Mouse (Mus musculus): ENCODE results near the gene Prrx1. TPM values are rescaled to one million over a fixed set of nuclear protein-coding genes. Genes with fewer than 3 reads are reported as not detected.
A peak's percentile ranks its signal among the peaks of the same experiment; 100 is the strongest.

The Prrx1 gene
- total RNA-seq (2014; rRNA removed; ENCODE audit: low replicate concordance) (7.1 and 10.3 TPM in 2 replicates), polyA plus RNA-seq (2015; fragmentation: Nextera tagmentation; extraction: Ambion mirVana) (10.5 and 10.9 TPM in 2 replicates)

GRCm38 (mm10) chr1:163313101-163313773, at the start of gene Prrx1:
Gene Prrx1 (minus strand): TSS chr1:163313710.
- no peaks in the 10 kb centered on the region for H3K9me3 ChIP-seq (replicated peaks; ENCODE audit: control insufficient read depth, low read length)
- peaks cover 15% of the 10 kb centered on the region; the same call in 1 of the 2 replicates for H3K4me1 ChIP-seq (ENCODE audit: control insufficient read depth, insufficient read depth)
- peaks cover 47% of the 10 kb centered on the region for H3K27me3 ChIP-seq (ENCODE audit: control insufficient read depth, insufficient read depth, low read length)
- peak within 1 kb of the TSS; percentile 75 for H3K4me3 ChIP-seq (ENCODE audit: low read depth, low read length)
- H3K27ac ChIP-seq (ENCODE audit: low read depth): peak within 1 kb of the TSS; percentile 73
- 2% methylated on average over 17 of the region's 17 CpGs for WGBS
- H3K36me3 ChIP-seq (replicated peaks; ENCODE audit: control insufficient read depth, insufficient read depth, low read length): no peaks in the 10 kb centered on the region
- TF ChIP-seq CTCF (IDR thresholded peaks at IDR 0.05; ENCODE audit: low read depth): no peak
- TF ChIP-seq EP300 (IDR thresholded peaks at IDR 0.05; ENCODE audit: low read depth): no peak
- DNase-seq (ENCODE audit: low spot score): peak; percentile 36
- peak within 1 kb of the TSS; percentile 94 for H3K4me2 ChIP-seq (ENCODE audit: low read depth, low read length)
- peak within 1 kb of the TSS; percentile 74 for H3K9ac ChIP-seq (replicated peaks; ENCODE audit: low read depth, low read length)
- ATAC-seq (ENCODE audit: insufficient read depth, low read depth): no peak

- 68% methylated on average over 8 of the region's 8 CpGs for WGBS
- no peaks in the 10 kb centered on the region for H3K4me1 ChIP-seq (ENCODE audit: control insufficient read depth, insufficient read depth)
- H3K9ac ChIP-seq (replicated peaks; ENCODE audit: low read depth, low read length): no peak overlapping the region
- H3K4me2 ChIP-seq (ENCODE audit: low read depth, low read length): no peak overlapping the region
- H3K4me3 ChIP-seq (ENCODE audit: low read depth, low read length): no peak overlapping the region
- ATAC-seq (ENCODE audit: insufficient read depth, low read depth): no peak
- H3K27ac ChIP-seq (ENCODE audit: low read depth): peak overlapping the region; percentile 77
- H3K9me3 ChIP-seq (replicated peaks; ENCODE audit: control insufficient read depth, low read length): no peaks in the 10 kb centered on the region
- no peaks in the 10 kb centered on the region for H3K36me3 ChIP-seq (replicated peaks; ENCODE audit: control insufficient read depth, insufficient read depth, low read length)
- H3K27me3 ChIP-seq (ENCODE audit: control insufficient read depth, insufficient read depth, low read length): no peaks in the 10 kb centered on the region
- TF ChIP-seq CTCF (IDR thresholded peaks at IDR 0.05; ENCODE audit: low read depth) (no peak), EP300 (IDR thresholded peaks at IDR 0.05; ENCODE audit: low read depth) (no peak)
- DNase-seq (ENCODE audit: low spot score): peak; percentile 26
Measured at GRCm38 (mm10) chr1:163362202-163362601, 48.7 kb upstream of the Prrx1 start.

GRCm38 (mm10) chr1:163361376-163361775, 47.9 kb upstream of the Prrx1 start:
- Histone ChIP-seq H3K4me1 (ENCODE audit: control insufficient read depth, insufficient read depth) (no peaks in the 10 kb centered on the region), H3K36me3 (replicated peaks; ENCODE audit: control insufficient read depth, insufficient read depth, low read length) (no peaks in the 10 kb centered on the region), H3K9me3 (replicated peaks; ENCODE audit: control insufficient read depth, low read length) (no peaks in the 10 kb centered on the region), H3K4me3 (ENCODE audit: low read depth, low read length) (no peak overlapping the region), H3K27ac (ENCODE audit: low read depth) (peak overlapping the region; percentile 77; the same call in 1 of the 2 replicates), H3K4me2 (ENCODE audit: low read depth, low read length) (no peak overlapping the region), H3K9ac (replicated peaks; ENCODE audit: low read depth, low read length) (no peak overlapping the region), H3K27me3 (ENCODE audit: control insufficient read depth, insufficient read depth, low read length) (no peaks in the 10 kb centered on the region)
- DNase-seq (ENCODE audit: low spot score): peak; percentile 32
- TF ChIP-seq EP300 (IDR thresholded peaks at IDR 0.05; ENCODE audit: low read depth) (no peak), CTCF (IDR thresholded peaks at IDR 0.05; ENCODE audit: low read depth) (no peak)
- ATAC-seq (ENCODE audit: insufficient read depth, low read depth): peak; percentile 47; the same call in 1 of the 2 replicates
- 48% methylated on average over 5 of the region's 5 CpGs for WGBS

- no peaks in the 10 kb centered on the region for H3K36me3 ChIP-seq (replicated peaks; ENCODE audit: control insufficient read depth, insufficient read depth, low read length)
- H3K27me3 ChIP-seq (ENCODE audit: control insufficient read depth, insufficient read depth, low read length): no peaks in the 10 kb centered on the region
- H3K9ac ChIP-seq (replicated peaks; ENCODE audit: low read depth, low read length): no peak overlapping the region
- H3K9me3 ChIP-seq (replicated peaks; ENCODE audit: control insufficient read depth, low read length): no peaks in the 10 kb centered on the region
- H3K4me3 ChIP-seq (ENCODE audit: low read depth, low read length): no peak overlapping the region
- DNase-seq (ENCODE audit: low spot score) (no peak), ATAC-seq (ENCODE audit: insufficient read depth, low read depth) (no peak)
- peak overlapping the region; percentile 12; the same call in 1 of the 2 replicates for H3K4me2 ChIP-seq (ENCODE audit: low read depth, low read length)
- 22% methylated on average over 6 of the region's 6 CpGs for WGBS
- peak overlapping the region; percentile 38; the same call in 1 of the 2 replicates for H3K27ac ChIP-seq (ENCODE audit: low read depth)
- TF ChIP-seq CTCF (IDR thresholded peaks at IDR 0.05; ENCODE audit: low read depth): no peak
- no peak for TF ChIP-seq EP300 (IDR thresholded peaks at IDR 0.05; ENCODE audit: low read depth)
- H3K4me1 ChIP-seq (ENCODE audit: control insufficient read depth, insufficient read depth): no peaks in the 10 kb centered on the region
Measured at GRCm38 (mm10) chr1:163360796-163361195, 47.3 kb upstream of the Prrx1 start.

GRCm38 (mm10) chr1:163359521-163359920, 46.0 kb upstream of the Prrx1 start:
- Histone ChIP-seq H3K4me3 (ENCODE audit: low read depth, low read length) (no peak overlapping the region), H3K27ac (ENCODE audit: low read depth) (no peak overlapping the region), H3K9ac (replicated peaks; ENCODE audit: low read depth, low read length) (no peak overlapping the region), H3K27me3 (ENCODE audit: control insufficient read depth, insufficient read depth, low read length) (no peaks in the 10 kb centered on the region), H3K9me3 (replicated peaks; ENCODE audit: control insufficient read depth, low read length) (no peaks in the 10 kb centered on the region), H3K4me2 (ENCODE audit: low read depth, low read length) (no peak overlapping the region), H3K4me1 (ENCODE audit: control insufficient read depth, insufficient read depth) (no peaks in the 10 kb centered on the region), H3K36me3 (replicated peaks; ENCODE audit: control insufficient read depth, insufficient read depth, low read length) (no peaks in the 10 kb centered on the region)
- ATAC-seq (ENCODE audit: insufficient read depth, low read depth): no peak
- DNase-seq (ENCODE audit: low spot score): no peak
- WGBS: 87% methylated on average over 3 of the region's 3 CpGs
- TF ChIP-seq EP300 (IDR thresholded peaks at IDR 0.05; ENCODE audit: low read depth): no peak
- TF ChIP-seq CTCF (IDR thresholded peaks at IDR 0.05; ENCODE audit: low read depth): no peak

Measured in heart, postnatal 0 days (tissue).